Mouse (Mus musculus) neural tube, embryonic 11.5 days (tissue): ENCODE measurements around the gene Cdca8. TPM values are rescaled to one million over a fixed set of nuclear protein-coding genes. Genes with fewer than 3 reads are reported as not detected.

Experiments
- ATAC-seq: fragments of 200-750 bp; cut with Nextera tagmentation; 2 replicates; pipeline ENCODE4 v1.8.0; 2017; ENCODE audit warnings: moderate number of reproducible peaks, mild to moderate bottlenecking, moderate TSS enrichment, moderate library complexity; ENCODE audit not compliant: insufficient read depth, low FRiP score, low TSS enrichment
- DNase-seq: peaks from one replicate; pipeline ENCODE4 v3.0.0-alpha.2; 2015; ENCODE audit warnings: low spot score
- H3K27ac ChIP-seq: fragments of 300-500 bp; sonication (generic); 2 replicates; pipeline ENCODE4 v1.5.1; 2014; ENCODE audit warnings: low read depth, mild to moderate bottlenecking, low read length
- H3K27me3 ChIP-seq: fragments of 300-500 bp; sonication (generic); 2 replicates; pipeline ENCODE4 v1.6.1; 2014; ENCODE audit warnings: mild to moderate bottlenecking, low read length, mixed read lengths; ENCODE audit not compliant: control insufficient read depth, insufficient read depth
- H3K36me3 ChIP-seq: fragments of 300-500 bp; sonication (generic); 2 replicates; pipeline ENCODE4 v1.6.1; 2014; ENCODE audit warnings: mild to moderate bottlenecking, low read length, moderate library complexity, mixed read lengths; ENCODE audit not compliant: control insufficient read depth, insufficient read depth
- H3K4me1 ChIP-seq: fragments of 300-500 bp; sonication (generic); 2 replicates; pipeline ENCODE4 v1.6.1; 2014; ENCODE audit warnings: low read length, mixed read lengths; ENCODE audit not compliant: control insufficient read depth, insufficient read depth
- H3K4me2 ChIP-seq: fragments of 300-500 bp; sonication (generic); 2 replicates; pipeline ENCODE4 v1.6.1; 2014; ENCODE audit warnings: low read depth, mild to moderate bottlenecking, moderate library complexity
- H3K4me3 ChIP-seq: fragments of 300-500 bp; sonication (generic); 2 replicates; pipeline ENCODE4 v1.5.1; 2014; ENCODE audit warnings: low read depth, low read length
- H3K9ac ChIP-seq: fragments of 300-500 bp; sonication (generic); 2 replicates; pipeline ENCODE4 v1.6.1; 2014; ENCODE audit warnings: mild to moderate bottlenecking, low read length
- H3K9me3 ChIP-seq: fragments of 300-500 bp; sonication (generic); 2 replicates; pipeline ENCODE4 v1.6.1; 2016; ENCODE audit warnings: low read length; ENCODE audit not compliant: control insufficient read depth
- WGBS: fragments of 180-500 bp; shearing (Covaris S2); extraction: QIAGEN DNeasy Blood & Tissue Kit; methylation state at CpG from one replicate; pipeline ENCODE4 v1.1.7; 2014; 5-methylcytosine and 5-hydroxymethylcytosine counted together
- polyA plus RNA-seq: library from polyadenylated mRNA; unstranded; fragments of >200 nt; fragmentation: Nextera tagmentation; extraction: Ambion mirVana; gene quantifications from 2 replicates; pipeline ENCODE4 v1.2.1, GENCODE M21; 2014

The Cdca8 gene
- polyA plus RNA-seq, 1 experiment from 2014 or later = 181 TPM

DNA sequence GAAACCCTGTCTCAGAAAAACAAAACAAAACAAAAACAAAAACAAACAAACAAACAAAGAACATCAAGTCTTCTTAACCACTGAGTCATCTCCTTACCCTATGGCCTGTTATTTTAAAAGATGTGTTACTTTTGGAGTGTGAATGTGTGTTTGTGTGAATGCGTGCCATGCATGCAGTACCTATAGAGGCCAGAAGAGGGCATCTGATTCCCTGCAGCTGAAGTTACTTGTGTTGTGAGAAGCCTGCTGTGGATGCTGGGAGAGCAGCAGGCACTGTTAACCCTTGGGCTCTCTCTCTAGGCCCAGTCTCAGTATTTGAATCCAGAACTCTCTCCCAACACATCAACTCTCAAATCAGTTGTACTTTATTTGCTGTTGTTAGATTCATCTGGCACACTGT is 66.4 kb downstream of the Cdca8 start:
- ATAC-seq (no peak), DNase-seq (no peak)
- H3K9me3 ChIP-seq = 0 out of 2 replicates have a peak, but pooled peaks cover 3% of the 10 kb centered on the region
- no peak overlapping the region for H3K4me2 ChIP-seq
- H3K27ac ChIP-seq = no peak overlapping the region
- 90% methylated on average over 1 of the region's 1 CpGs for WGBS
- no peak overlapping the region for H3K4me3 ChIP-seq
- H3K9ac ChIP-seq = no peak overlapping the region
- H3K27me3 ChIP-seq = no peaks in the 10 kb centered on the region
- no peaks in the 10 kb centered on the region; the same call in 1 of the 2 replicates for H3K36me3 ChIP-seq
- H3K4me1 ChIP-seq = no peaks in the 10 kb centered on the region

Other genes with a start within 250 kb of the Cdca8 start
- 54.0 and 56.7 TPM in 2 replicates for gene Utp11, start 245.7 kb downstream of the Cdca8 start, polyA plus RNA-seq
- 6.2 and 6.5 TPM in 2 replicates for gene Fhl3, start 238.6 kb downstream of the Cdca8 start, polyA plus RNA-seq
- 196 TPM in 2 replicates for gene Sf3a3, start 224.5 kb downstream of the Cdca8 start, polyA plus RNA-seq
- gene Inpp5b, start 197.5 kb downstream of the Cdca8 start, polyA plus RNA-seq = 24.9 and 25.5 TPM in 2 replicates
- 15.3 and 16.0 TPM in 2 replicates for gene Mtf1, start 137.2 kb downstream of the Cdca8 start, polyA plus RNA-seq
- 50.8 and 58.1 TPM in 2 replicates for gene Yrdc, start 88.6 kb downstream of the Cdca8 start, polyA plus RNA-seq
- 36.5 and 41.5 TPM in 2 replicates for gene 1110065P20Rik, start 88.1 kb downstream of the Cdca8 start, polyA plus RNA-seq
- gene Maneal, start 77.1 kb downstream of the Cdca8 start, polyA plus RNA-seq = 9.1 and 11.8 TPM in 2 replicates
- gene Epha10, start 58.4 kb downstream of the Cdca8 start, polyA plus RNA-seq = 3.7 and 4.0 TPM in 2 replicates
- 4.9 and 6.5 TPM in 2 replicates for gene 9930104L06Rik, start 2.3 kb downstream of the Cdca8 start, polyA plus RNA-seq
- 3.9 and 4.2 TPM in 2 replicates for gene Rspo1, start 47.1 kb upstream of the Cdca8 start, polyA plus RNA-seq
- 86.6 and 88.5 TPM in 2 replicates for gene Gnl2, start 77.3 kb upstream of the Cdca8 start, polyA plus RNA-seq
- gene Dnali1, start 126.4 kb upstream of the Cdca8 start, polyA plus RNA-seq = 0.11 TPM in 1 of 2 replicates, not detected in the other
- gene Snip1, start 127.4 kb upstream of the Cdca8 start, polyA plus RNA-seq = 35.9 and 36.1 TPM in 2 replicates
- 98.1 and 102 TPM in 2 replicates for gene Meaf6, start 145.8 kb upstream of the Cdca8 start, polyA plus RNA-seq
- 0.37 and 0.90 TPM in 2 replicates for gene Zc3h12a, start 188.5 kb upstream of the Cdca8 start, polyA plus RNA-seq